Mouse (Mus musculus) liver, embryonic 14.5 days (tissue): ENCODE measurements at regions not wholly inside any gene's neighbourhood (a gene's known extent, or its start where the extent isn't known, plus 50 kb on each side); places are given as distances from the start of the nearest gene placed in this dataset.

Experiments
- CTCF ChIP-seq: IDR thresholded peaks from 2 replicates; pipeline ENCODE4 v1.5.1; 2016; ENCODE audit warnings: antibody characterized with exemption, low read depth, control low read depth
- EP300 ChIP-seq: IDR thresholded peaks from 2 replicates; pipeline ENCODE4 v1.6.1; 2016; ENCODE audit warnings: antibody characterized with exemption, low read depth

DNA sequence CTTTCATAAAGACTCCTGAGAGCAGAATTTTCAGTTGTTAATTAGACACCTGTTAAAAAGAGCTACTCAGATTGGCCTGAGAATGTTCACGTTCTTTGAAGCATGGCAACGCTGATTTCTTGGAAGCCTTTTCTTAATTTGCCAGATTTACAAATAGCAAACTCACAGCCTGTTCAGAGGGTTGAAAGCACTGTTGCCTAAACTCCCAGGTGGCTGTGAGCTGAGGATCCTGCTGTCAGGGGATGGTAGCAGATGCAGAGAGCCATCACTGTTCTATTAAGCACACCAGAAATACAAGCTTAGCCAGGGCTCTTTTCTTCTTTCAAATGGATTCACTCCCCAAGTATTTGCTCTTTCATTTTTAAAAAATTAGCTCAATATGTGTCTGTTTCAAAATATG, 3630.4 kb downstream of the 9330182O14Rik start:
- TF ChIP-seq CTCF (no peak), EP300 (no peak)
